Mouse (Mus musculus) olfactory bulb, adult 2 months (tissue): ENCODE measurements around the gene Cd34. TPM values are rescaled to one million over a fixed set of nuclear protein-coding genes. Genes with fewer than 3 reads are reported as not detected.

ENCODE experiments used
- H3K27ac ChIP-seq: fragments of 200-500 bp; 2 replicates; pipeline ENCODE4 v1.5.1; 2012; ENCODE audit warnings: low read depth, low read length; ENCODE audit not compliant: insufficient read depth
- H3K4me1 ChIP-seq: fragments of 200-500 bp; 2 replicates; pipeline ENCODE4 v1.6.1; 2012; ENCODE audit warnings: low read length; ENCODE audit not compliant: control insufficient read depth, insufficient read depth
- H3K4me3 ChIP-seq: fragments of 200-500 bp; 2 replicates; pipeline ENCODE4 v1.5.1; 2012; ENCODE audit warnings: mild to moderate bottlenecking, low read depth, low read length, moderate library complexity; ENCODE audit not compliant: insufficient read depth
- CTCF ChIP-seq: fragments of 200-500 bp; IDR thresholded peaks from 2 replicates; pipeline ENCODE4 v1.5.1; 2012; ENCODE audit warnings: low read depth, mild to moderate bottlenecking, low read length, moderate library complexity; ENCODE audit not compliant: insufficient read depth
- POLR2A ChIP-seq: fragments of 200-500 bp; IDR thresholded peaks from 2 replicates; pipeline ENCODE4 v1.6.1; 2012; ENCODE audit warnings: mild to moderate bottlenecking, low read depth, low read length, moderate library complexity; ENCODE audit not compliant: insufficient read depth
- WGBS: fragments of 180-500 bp; shearing (Covaris S2); methylation state at CpG from one replicate; pipeline ENCODE4 v1.1.7; 2018; 5-methylcytosine and 5-hydroxymethylcytosine counted together
- polyA plus RNA-seq: library from polyadenylated mRNA; stranded (reverse); fragments of >200 nt; gene quantifications from 2 replicates; pipeline ENCODE4 v1.2.4, GENCODE M21; 2012; ENCODE audit warnings: low replicate concordance; ENCODE audit not compliant: missing spikeins, insufficient read depth, insufficient read length

Gene Cd34
- polyA plus RNA-seq, 1 experiment, result not detected

DNA sequence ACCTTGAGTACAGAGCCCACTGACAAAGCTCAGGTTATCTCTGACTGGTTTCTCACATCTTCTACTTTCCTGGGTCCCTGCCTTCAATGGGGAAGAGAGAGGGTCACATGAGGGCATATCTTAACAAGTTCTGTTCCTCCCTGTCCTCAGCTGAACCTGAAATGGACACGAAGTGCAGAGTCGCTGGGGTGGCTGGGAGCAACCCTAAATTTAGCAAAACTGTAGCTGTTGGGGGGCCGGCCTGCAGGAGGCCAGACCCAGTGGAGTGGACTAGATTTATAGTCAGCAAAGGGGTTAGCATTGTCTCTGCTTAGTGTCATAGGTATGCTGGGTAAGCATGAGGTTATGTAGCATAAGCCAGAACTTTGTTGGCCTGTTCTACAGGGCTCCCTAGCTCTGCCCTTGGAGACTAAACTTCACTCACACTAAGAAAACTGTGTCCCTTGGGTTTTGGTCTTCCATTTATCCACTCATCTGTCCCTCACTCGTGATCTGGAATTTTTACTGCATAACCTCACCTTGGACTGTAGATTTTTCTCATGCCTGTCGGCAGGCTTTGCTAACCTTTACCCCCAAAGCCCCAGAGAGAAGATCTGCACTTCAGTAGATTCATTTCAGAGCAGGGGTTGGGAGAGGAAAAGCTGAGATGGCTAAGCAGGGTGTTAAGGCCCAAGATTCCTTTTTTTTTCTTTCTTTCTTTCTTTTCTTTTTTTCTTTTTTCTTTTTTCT is 54.1 kb downstream of the Cd34 start:
- H3K27ac ChIP-seq, result no peak overlapping the region
- H3K4me3 ChIP-seq, result no peak overlapping the region
- H3K4me1 ChIP-seq, result no peaks in the 10 kb centered on the region
- TF ChIP-seq CTCF, result no peak
- WGBS, result 72% methylated on average over 5 of the region's 5 CpGs

DNA sequence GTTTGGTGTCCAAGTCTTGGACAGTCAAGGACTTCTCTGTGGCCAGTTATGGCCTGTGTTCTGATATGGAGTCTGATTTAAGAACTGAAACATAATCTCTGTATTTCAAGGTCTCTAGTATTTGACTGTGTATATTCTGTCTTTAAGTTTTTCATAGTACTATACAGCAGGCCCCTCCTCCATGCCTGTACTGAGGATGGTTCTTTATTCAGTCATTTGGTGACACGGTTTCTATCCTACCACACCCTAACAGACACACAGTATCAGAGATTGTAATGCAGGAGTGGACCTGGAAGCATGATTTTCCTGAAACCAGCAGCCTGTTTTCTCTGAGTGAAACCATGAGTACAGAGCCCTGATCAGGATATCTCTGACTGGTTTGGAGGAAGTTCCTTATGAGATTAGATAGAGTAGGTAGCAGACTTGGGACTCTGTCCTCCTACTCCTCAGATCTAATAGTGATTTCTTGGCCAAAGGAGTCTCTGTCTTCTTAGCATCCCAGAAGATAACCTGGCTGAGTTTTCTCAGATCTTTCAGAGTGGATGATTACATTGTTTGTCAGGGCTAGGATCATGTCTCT is 54.9 kb downstream of the Cd34 start:
- H3K27ac ChIP-seq, result no peak overlapping the region
- WGBS, result 85% methylated on average over 1 of the region's 1 CpGs
- H3K4me1 ChIP-seq, result no peaks in the 10 kb centered on the region
- TF ChIP-seq POLR2A (no peak), CTCF (no peak)
- no peak overlapping the region for H3K4me3 ChIP-seq

GRCm38 (mm10) chr1:194994262-194994661 is 55.6 kb downstream of the Cd34 start:
- WGBS, result 71% methylated on average over 5 of the region's 5 CpGs
- H3K4me3 ChIP-seq, result no peak overlapping the region

GRCm38 (mm10) chr1:194995196-194995595 is 56.6 kb downstream of the Cd34 start:
- Histone ChIP-seq H3K4me3 (no peak overlapping the region), H3K27ac (no peak overlapping the region), H3K4me1 (no peaks in the 10 kb centered on the region)
- TF ChIP-seq POLR2A (no peak), CTCF (no peak)
- 91% methylated on average over 2 of the region's 2 CpGs for WGBS

More at GRCm38 (mm10) chr1:194994262-194994661, 55.6 kb downstream of the Cd34 start:
- H3K4me1 ChIP-seq, result no peaks in the 10 kb centered on the region
- TF ChIP-seq CTCF (no peak), POLR2A (no peak)
- no peak overlapping the region for H3K27ac ChIP-seq

DNA sequence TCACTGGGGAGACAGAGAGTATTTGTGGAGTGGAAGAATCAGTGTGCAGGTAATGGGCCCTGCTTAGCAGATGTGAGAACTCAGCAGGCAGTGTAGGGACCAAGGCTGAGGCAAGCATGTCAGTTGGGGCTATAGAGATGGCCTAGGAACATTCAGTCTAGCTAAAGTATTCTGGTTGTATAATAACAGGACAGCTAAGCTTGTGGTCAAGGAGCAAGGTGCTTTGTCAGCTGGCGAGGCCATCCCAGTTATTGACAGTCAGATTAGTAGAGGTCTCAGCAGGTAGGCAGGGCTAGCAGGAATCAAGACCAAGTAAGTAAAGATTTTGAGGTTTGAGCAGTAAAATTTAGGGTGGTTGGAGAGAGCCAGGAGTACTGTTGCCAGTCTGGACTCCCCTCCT is 59.8 kb downstream of the Cd34 start:
- TF ChIP-seq POLR2A (no peak), CTCF (no peak)

DNA sequence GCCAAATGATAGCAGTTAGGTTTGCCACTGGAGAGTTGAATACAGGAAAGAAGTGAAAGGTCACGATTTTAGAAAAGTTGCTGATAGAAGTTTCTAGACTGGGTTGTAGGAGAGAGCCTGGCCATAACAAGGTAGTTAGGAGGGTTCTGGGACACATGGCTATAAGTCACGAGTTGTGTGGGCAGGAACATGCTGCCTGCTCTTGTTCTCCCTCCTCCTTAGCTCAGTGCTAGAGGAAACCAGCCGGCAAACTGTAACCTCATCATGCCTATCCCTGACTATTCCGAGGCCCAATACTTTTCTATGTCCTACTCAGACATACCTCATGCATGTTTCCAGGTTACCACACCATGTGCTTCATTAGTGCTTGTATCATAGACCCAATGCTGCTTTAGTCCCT is 64.7 kb downstream of the Cd34 start:
- H3K4me1 ChIP-seq, result no peaks in the 10 kb centered on the region
- WGBS, result 55% methylated on average over 4 of the region's 4 CpGs

More for the DNA sequence above, 59.8 kb downstream of the Cd34 start:
- Histone ChIP-seq H3K4me3 (no peak overlapping the region), H3K27ac (no peak overlapping the region), H3K4me1 (no peaks in the 10 kb centered on the region)
- WGBS, result 96% methylated on average over 1 of the region's 1 CpGs

DNA sequence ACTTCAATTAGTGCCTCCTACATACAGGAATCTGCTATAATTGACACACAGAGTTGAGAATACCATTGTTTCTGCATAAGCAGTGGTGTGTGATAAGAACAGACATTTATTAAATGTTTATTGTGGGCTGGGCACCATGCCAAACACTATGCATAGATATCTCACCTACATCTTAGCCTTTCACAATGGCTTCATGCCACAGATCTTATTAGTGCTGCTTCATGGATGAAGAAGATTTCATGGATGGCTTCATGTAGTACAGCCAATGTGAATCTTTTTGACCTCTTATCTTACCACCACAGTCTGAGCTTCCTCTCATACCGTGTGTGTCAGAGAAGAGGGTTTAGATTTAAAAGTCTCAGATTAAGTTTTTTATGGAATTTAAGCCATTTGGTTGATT is 65.6 kb downstream of the Cd34 start:
- H3K4me3 ChIP-seq, result no peak overlapping the region
- H3K27ac ChIP-seq, result no peak overlapping the region
- TF ChIP-seq CTCF (no peak), POLR2A (no peak)
- WGBS, result 86% methylated on average over 1 of the region's 1 CpGs
- no peaks in the 10 kb centered on the region for H3K4me1 ChIP-seq

More for the DNA sequence above, 64.7 kb downstream of the Cd34 start:
- no peak for TF ChIP-seq POLR2A
- TF ChIP-seq CTCF, result no peak
- Histone ChIP-seq H3K27ac (no peak overlapping the region), H3K4me3 (no peak overlapping the region)

GRCm38 (mm10) chr1:195006267-195006666 is 67.6 kb downstream of the Cd34 start:
- no peak for TF ChIP-seq CTCF
- H3K4me1 ChIP-seq, result no peaks in the 10 kb centered on the region
- H3K4me3 ChIP-seq, result no peak overlapping the region
- no peak overlapping the region for H3K27ac ChIP-seq

Other genes with a start within 250 kb of the Cd34 start
- gene Cd46, start 153.4 kb downstream of the Cd34 start, polyA plus RNA-seq, result not detected in 2 replicates
- 413 TPM in 1 of 2 replicates, not detected in the other for gene Cr1l, start 192.8 kb downstream of the Cd34 start, polyA plus RNA-seq
- gene Cr2, start 237.9 kb downstream of the Cd34 start, polyA plus RNA-seq, result not detected in 2 replicates